Mouse (Mus musculus) C2C12 (cell line): ENCODE data around the gene Clip3. TPM values are rescaled to one million over a fixed set of nuclear protein-coding genes. Genes with fewer than 3 reads are reported as not detected.

Source experiments
- H3K27me3 ChIP-seq: one replicate; pipeline ENCODE4 v1.6.1; 2011; ENCODE audit not compliant: control insufficient read depth, insufficient read depth, insufficient read length
- H3K36me3 ChIP-seq: one replicate; pipeline ENCODE4 v1.6.1; 2011; ENCODE audit not compliant: control insufficient read depth, insufficient read depth
- H3K4me3 ChIP-seq: one replicate; pipeline ENCODE4 v1.5.1; 2011; ENCODE audit warnings: mild to moderate bottlenecking, control low read depth; ENCODE audit not compliant: poor library complexity, insufficient read depth, severe bottlenecking
- H3K79me2 ChIP-seq: one replicate; pipeline ENCODE4 v1.6.1; 2011; ENCODE audit not compliant: control insufficient read depth, insufficient read depth
- H3K79me3 ChIP-seq: one replicate; pipeline ENCODE4 v1.6.1; 2011; ENCODE audit warnings: low read depth, control low read depth
- H3ac ChIP-seq: one replicate; pipeline ENCODE3; 2011; ENCODE audit warnings: low read depth; ENCODE audit not compliant: control insufficient read depth, insufficient read length
- CEBPB ChIP-seq: IDR thresholded peaks from one replicate; pipeline ENCODE4 v1.6.1; 2011; ENCODE audit warnings: low read depth, mild to moderate bottlenecking, control low read depth, moderate library complexity
- CTCF ChIP-seq: IDR thresholded peaks from one replicate; pipeline ENCODE4 v1.5.1; 2011; ENCODE audit not compliant: control insufficient read depth, insufficient read depth, insufficient read length
- FOSL1 ChIP-seq: IDR thresholded peaks from one replicate; pipeline ENCODE4 v1.8.0; 2011; ENCODE audit warnings: mild to moderate bottlenecking, low read length; ENCODE audit not compliant: poor library complexity, insufficient read depth, severe bottlenecking
- MAX ChIP-seq: IDR thresholded peaks from one replicate; pipeline ENCODE4 v1.6.1; 2011; ENCODE audit warnings: mild to moderate bottlenecking, control low read depth
- MYOD1 ChIP-seq: IDR thresholded peaks from one replicate; pipeline ENCODE4 v1.6.1; 2011; ENCODE audit warnings: low read depth; ENCODE audit not compliant: control insufficient read depth, insufficient read length
- MYOG ChIP-seq: IDR thresholded peaks from one replicate; pipeline ENCODE4 v1.6.1; 2011; ENCODE audit not compliant: control insufficient read depth, insufficient read length; ENCODE audit errors: extremely low read depth
- USF1 ChIP-seq: IDR thresholded peaks from one replicate; pipeline ENCODE4 v1.6.1; 2011; ENCODE audit warnings: low read depth, mild to moderate bottlenecking, control low read depth, moderate library complexity
- polyA plus RNA-seq: library from polyadenylated mRNA; unstranded; fragments of >200 nt; fragmentation: generic; extraction: Trizol; gene quantifications from one replicate; pipeline ENCODE4 v1.2.1, GENCODE M21; 2012; ENCODE audit warnings: missing spikeins

Clip3 gene
- polyA plus RNA-seq, 1 experiment: 40.6 TPM

- Histone ChIP-seq H3K79me3 (no peaks in the 10 kb centered on the region), H3K4me3 (no peak overlapping the region), H3ac (no peak overlapping the region)
Measured at GRCm38 (mm10) chr7:30289714-30290399, 1.7 kb upstream of the Clip3 start.

DNA sequence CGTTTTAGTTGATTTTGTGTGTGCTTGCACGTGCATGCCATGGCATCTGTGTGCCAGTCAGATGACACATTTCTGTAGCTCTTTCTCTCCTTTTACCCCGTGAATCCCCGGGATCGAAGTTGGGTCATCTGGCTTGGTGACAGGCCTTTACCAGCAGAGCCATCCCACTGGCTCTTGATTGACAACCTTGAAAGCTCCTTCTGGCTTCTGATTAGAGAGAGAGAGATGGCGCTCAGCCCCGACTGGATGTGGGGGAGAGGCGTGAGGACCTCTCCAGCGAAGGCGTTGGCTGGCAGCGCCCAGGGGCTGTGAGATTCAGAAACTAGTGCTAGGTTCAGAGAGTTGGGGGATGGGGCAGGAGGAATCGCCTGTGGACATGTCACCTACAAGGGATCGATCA, 2.3 kb downstream of the Clip3 start:
- no peak overlapping the region for H3K4me3 ChIP-seq
- H3K79me3 ChIP-seq: no peaks in the 10 kb centered on the region
- no peak overlapping the region for H3ac ChIP-seq
- no peaks in the 10 kb centered on the region for H3K79me2 ChIP-seq
- no peak for TF ChIP-seq FOSL1
- TF ChIP-seq CTCF: no peak
- no peak for TF ChIP-seq CEBPB
- TF ChIP-seq MAX: no peak
- TF ChIP-seq USF1: no peak
- TF ChIP-seq MYOG: no peak
- no peak for TF ChIP-seq MYOD1
- H3K27me3 ChIP-seq: peaks cover 8% of the 10 kb centered on the region
- no peaks in the 10 kb centered on the region for H3K36me3 ChIP-seq

More at GRCm38 (mm10) chr7:30289714-30290399, 1.7 kb upstream of the Clip3 start:
- H3K36me3 ChIP-seq: no peaks in the 10 kb centered on the region
- H3K27me3 ChIP-seq: peaks cover 19% of the 10 kb centered on the region
- TF ChIP-seq MYOD1 (no peak), CTCF (no peak), USF1 (no peak), MAX (no peak), FOSL1 (no peak), CEBPB (no peak), MYOG (no peak)
- no peaks in the 10 kb centered on the region for H3K79me2 ChIP-seq

DNA sequence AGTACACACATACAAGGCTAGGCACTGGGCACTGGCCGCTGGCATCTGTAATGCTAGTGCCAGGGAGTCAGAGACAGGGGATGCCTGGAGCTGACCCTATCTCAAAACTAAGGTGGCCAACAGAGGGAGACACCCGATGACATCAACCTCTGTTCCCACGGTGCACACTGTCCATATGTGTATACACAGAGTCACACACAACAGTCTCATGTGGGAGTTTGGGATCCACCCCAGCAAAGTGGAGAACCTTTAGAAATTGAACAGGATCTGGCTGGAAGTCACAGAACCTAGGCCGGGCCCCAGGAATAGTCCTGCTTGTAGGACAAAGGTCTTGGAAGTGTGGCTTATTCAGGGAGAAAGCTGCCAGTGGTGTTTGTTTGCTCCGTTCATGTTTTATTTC, 2.8 kb downstream of the Clip3 start:
- Histone ChIP-seq H3K79me2 (no peaks in the 10 kb centered on the region), H3ac (no peak overlapping the region), H3K79me3 (no peaks in the 10 kb centered on the region), H3K36me3 (no peaks in the 10 kb centered on the region), H3K27me3 (peaks cover 3% of the 10 kb centered on the region), H3K4me3 (no peak overlapping the region)
- TF ChIP-seq MYOG (no peak), MYOD1 (no peak), CEBPB (no peak), CTCF (no peak), MAX (no peak), USF1 (no peak), FOSL1 (no peak)

GRCm38 (mm10) chr7:30295103-30295502, 3.6 kb downstream of the Clip3 start:
- Histone ChIP-seq H3K4me3 (no peak overlapping the region), H3ac (no peak overlapping the region), H3K79me2 (no peaks in the 10 kb centered on the region), H3K27me3 (no peaks in the 10 kb centered on the region), H3K36me3 (no peaks in the 10 kb centered on the region), H3K79me3 (no peaks in the 10 kb centered on the region)
- TF ChIP-seq MYOD1 (no peak), MAX (no peak), CEBPB (no peak), USF1 (no peak), FOSL1 (no peak), MYOG (no peak), CTCF (no peak)

- Histone ChIP-seq H3K79me3 (no peaks in the 10 kb centered on the region), H3K36me3 (no peaks in the 10 kb centered on the region), H3ac (no peak overlapping the region), H3K79me2 (no peaks in the 10 kb centered on the region), H3K4me3 (no peak overlapping the region), H3K27me3 (no peaks in the 10 kb centered on the region)
- TF ChIP-seq CEBPB (no peak), MAX (no peak), MYOG (no peak), FOSL1 (no peak), CTCF (no peak), USF1 (no peak), MYOD1 (no peak)
Measured at GRCm38 (mm10) chr7:30296816-30297215, 5.3 kb downstream of the Clip3 start.
